Mouse (Mus musculus): ENCODE results near the gene Ap1g1. TPM values are rescaled to one million over a fixed set of nuclear protein-coding genes. Genes with fewer than 3 reads are reported as not detected.

The Ap1g1 gene
- polyA plus RNA-seq, 1 experiment from 2014 or later: 32.7 TPM

DNA sequence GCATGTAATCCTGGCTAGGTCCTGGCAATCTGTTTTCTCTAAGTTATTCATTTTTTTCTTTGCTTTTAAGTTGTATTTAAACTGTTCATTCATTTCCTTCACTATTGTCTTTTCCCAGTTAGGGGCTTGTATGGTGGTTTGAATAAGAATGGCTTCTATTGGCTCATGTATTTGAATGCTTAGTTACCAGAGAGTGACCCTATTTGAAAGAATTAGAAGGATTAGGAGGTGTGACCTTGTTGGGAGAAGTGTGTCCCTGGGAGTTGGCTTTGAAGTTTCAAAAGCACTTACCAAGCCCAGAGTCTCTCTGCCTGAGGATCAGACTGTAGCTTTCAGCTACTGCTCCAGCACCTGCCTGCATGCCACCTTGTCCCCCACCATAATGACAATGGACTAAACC is 106.9 kb downstream of the Ap1g1 start:
- H3K27ac ChIP-seq (ENCODE audit: low read depth, low read length): no peak overlapping the region
- H3K36me3 ChIP-seq (ENCODE audit: control insufficient read depth, insufficient read depth, low read length): peaks cover 11% of the 10 kb centered on the region; the same call in 1 of the 2 replicates
- no peak overlapping the region for H3K4me2 ChIP-seq
- ATAC-seq (replicated peaks; ENCODE audit: low FRiP score) (no peak), DNase-seq (ENCODE audit: low spot score) (no peak)
- no peaks in the 10 kb centered on the region; the same call in 1 of the 2 replicates for H3K4me1 ChIP-seq (replicated peaks; ENCODE audit: control insufficient read depth, insufficient read depth, low read length)
- H3K27me3 ChIP-seq (replicated peaks; ENCODE audit: control insufficient read depth, insufficient read depth, low read length): no peaks in the 10 kb centered on the region
- no peak overlapping the region for H3K9ac ChIP-seq (ENCODE audit: low read depth, low read length)
- H3K9me3 ChIP-seq (ENCODE audit: control insufficient read depth, low read length): no peaks in the 10 kb centered on the region
- H3K4me3 ChIP-seq (ENCODE audit: low read depth, low read length): no peak overlapping the region

DNA sequence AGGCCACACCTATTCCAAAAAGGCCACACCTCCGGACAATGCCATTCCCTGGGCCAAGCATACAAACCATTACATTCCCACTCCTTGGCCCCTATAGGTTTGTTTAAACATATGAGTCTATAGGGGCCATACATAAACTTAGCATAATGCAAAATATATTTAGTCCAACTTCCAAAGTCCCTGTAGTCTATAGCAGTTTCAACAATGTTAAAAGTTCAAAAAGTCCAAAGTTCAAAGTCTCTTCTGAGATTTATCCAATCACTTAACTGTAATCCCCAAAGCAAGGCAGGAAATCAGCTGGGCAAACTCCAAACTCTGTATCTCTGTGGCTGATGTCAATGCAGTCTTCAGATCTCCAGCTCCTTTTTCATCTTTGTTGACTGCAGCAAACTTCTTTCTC is 110.9 kb downstream of the Ap1g1 start:
- Histone ChIP-seq H3K9me3 (ENCODE audit: control insufficient read depth, low read length) (no peaks in the 10 kb centered on the region), H3K4me2 (no peak overlapping the region), H3K27ac (ENCODE audit: low read depth, low read length) (no peak overlapping the region), H3K9ac (ENCODE audit: low read depth, low read length) (no peak overlapping the region), H3K27me3 (replicated peaks; ENCODE audit: control insufficient read depth, insufficient read depth, low read length) (no peaks in the 10 kb centered on the region), H3K4me1 (replicated peaks; ENCODE audit: control insufficient read depth, insufficient read depth, low read length) (no peaks in the 10 kb centered on the region; the same call in 1 of the 2 replicates), H3K4me3 (ENCODE audit: low read depth, low read length) (no peak overlapping the region), H3K36me3 (ENCODE audit: control insufficient read depth, insufficient read depth, low read length) (peaks cover 7% of the 10 kb centered on the region)
- WGBS: 87% methylated on average over 1 of the region's 1 CpGs
- ATAC-seq (replicated peaks; ENCODE audit: low FRiP score): no peak
- no peak for DNase-seq (ENCODE audit: low spot score)

DNA sequence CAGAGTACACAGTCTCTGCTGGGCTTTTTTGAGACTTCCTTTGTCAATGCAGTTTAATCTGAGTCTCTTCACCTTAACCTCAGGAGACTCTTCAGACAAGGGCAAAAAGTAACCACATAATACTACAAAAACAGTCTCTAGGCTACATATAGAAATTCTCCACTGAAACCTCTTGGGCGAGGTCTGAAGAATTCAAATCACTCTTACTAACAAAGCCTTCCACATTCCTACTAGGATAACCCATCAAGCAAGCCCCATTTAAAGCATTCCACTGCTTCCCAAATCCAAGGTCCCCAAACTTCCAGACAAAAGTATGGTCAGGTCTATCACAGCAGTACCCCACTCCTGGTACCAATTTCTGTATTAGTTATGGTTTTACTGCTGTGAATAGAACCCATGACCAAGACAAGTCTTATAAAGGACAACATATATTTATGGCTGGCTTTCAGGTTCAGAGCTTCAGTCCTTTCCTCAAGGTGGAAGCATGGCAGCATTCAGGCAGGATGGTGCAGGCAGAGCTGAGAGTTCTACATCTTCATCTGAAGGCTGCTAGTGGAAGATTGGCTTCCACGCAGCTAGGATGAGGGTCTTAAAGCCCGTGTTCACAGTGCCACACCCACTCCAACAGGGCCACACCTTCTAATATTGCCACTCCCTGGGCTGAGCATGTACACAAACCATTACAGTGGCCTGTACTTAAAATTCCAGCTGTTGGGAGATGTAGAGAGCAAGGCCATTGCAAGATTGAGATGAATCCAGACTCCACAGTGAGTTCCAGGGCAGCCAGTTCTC is 112.6 kb downstream of the Ap1g1 start:
- H3K9ac ChIP-seq (ENCODE audit: low read depth, low read length): no peak overlapping the region
- no peak for DNase-seq (ENCODE audit: low spot score)
- no peaks in the 10 kb centered on the region; the same call in 1 of the 2 replicates for H3K4me1 ChIP-seq (replicated peaks; ENCODE audit: control insufficient read depth, insufficient read depth, low read length)
- 75% methylated on average over 3 of the region's 3 CpGs for WGBS
- no peak for ATAC-seq (replicated peaks; ENCODE audit: low FRiP score)
- no peak overlapping the region for H3K4me2 ChIP-seq
- no peak overlapping the region for H3K4me3 ChIP-seq (ENCODE audit: low read depth, low read length)
- H3K36me3 ChIP-seq (ENCODE audit: control insufficient read depth, insufficient read depth, low read length): peaks cover 9% of the 10 kb centered on the region
- H3K9me3 ChIP-seq (ENCODE audit: control insufficient read depth, low read length): no peaks in the 10 kb centered on the region
- no peak overlapping the region for H3K27ac ChIP-seq (ENCODE audit: low read depth, low read length)
- no peaks in the 10 kb centered on the region for H3K27me3 ChIP-seq (replicated peaks; ENCODE audit: control insufficient read depth, insufficient read depth, low read length)

DNA sequence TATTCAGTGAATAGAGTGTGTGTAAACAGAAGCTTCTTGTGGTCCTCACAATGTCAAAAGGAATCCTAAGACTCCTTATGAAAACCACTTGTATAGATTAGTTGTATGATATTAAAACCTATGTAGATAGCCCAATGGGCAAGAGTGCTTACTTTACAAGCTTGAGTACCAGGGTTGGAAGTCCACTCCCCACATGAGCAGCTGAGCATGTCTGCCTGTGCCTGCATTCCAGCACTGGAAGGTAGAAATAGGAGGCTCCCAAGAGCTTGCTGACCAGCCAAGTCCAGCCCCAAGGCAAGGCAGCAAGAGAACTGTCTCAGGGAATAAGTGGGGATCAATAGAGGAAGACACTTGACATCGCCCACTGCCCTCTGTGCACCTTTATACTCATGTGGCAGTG is 116.3 kb downstream of the Ap1g1 start:
- DNase-seq (ENCODE audit: low spot score): no peak
- H3K9ac ChIP-seq (ENCODE audit: low read depth, low read length): no peak overlapping the region
- WGBS: 93% methylated on average over 1 of the region's 1 CpGs
- no peaks in the 10 kb centered on the region for H3K27me3 ChIP-seq (replicated peaks; ENCODE audit: control insufficient read depth, insufficient read depth, low read length)
- H3K4me1 ChIP-seq (replicated peaks; ENCODE audit: control insufficient read depth, insufficient read depth, low read length): no peaks in the 10 kb centered on the region
- H3K9me3 ChIP-seq (ENCODE audit: control insufficient read depth, low read length): no peaks in the 10 kb centered on the region
- H3K36me3 ChIP-seq (ENCODE audit: control insufficient read depth, insufficient read depth, low read length): peaks cover 5% of the 10 kb centered on the region
- no peak for ATAC-seq (replicated peaks; ENCODE audit: low FRiP score)
- H3K4me2 ChIP-seq: no peak overlapping the region
- H3K4me3 ChIP-seq (ENCODE audit: low read depth, low read length): no peak overlapping the region
- no peak overlapping the region for H3K27ac ChIP-seq (ENCODE audit: low read depth, low read length)

DNA sequence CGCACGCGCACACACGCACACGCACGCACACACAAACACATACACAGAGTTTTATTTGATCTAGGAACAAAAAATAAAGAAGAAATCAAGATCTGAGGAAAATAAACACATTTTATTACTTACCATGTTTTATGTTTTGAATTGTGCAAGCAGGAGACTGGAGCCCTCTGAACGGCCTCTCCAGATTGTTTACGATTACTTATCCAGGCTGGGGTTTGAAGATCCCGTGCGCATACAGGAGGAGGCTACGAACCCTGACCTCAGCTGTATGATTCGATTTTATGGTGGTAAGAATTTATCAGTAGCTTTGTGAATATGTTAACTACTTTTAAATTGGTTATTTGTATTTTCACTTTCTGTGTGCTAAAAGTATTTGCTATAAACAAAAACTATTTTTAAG is 117.0 kb downstream of the Ap1g1 start:
- H3K36me3 ChIP-seq (ENCODE audit: control insufficient read depth, insufficient read depth, low read length): peaks cover 2% of the 10 kb centered on the region
- H3K27me3 ChIP-seq (replicated peaks; ENCODE audit: control insufficient read depth, insufficient read depth, low read length): no peaks in the 10 kb centered on the region
- no peak overlapping the region for H3K27ac ChIP-seq (ENCODE audit: low read depth, low read length)
- no peaks in the 10 kb centered on the region for H3K4me1 ChIP-seq (replicated peaks; ENCODE audit: control insufficient read depth, insufficient read depth, low read length)
- WGBS: 91% methylated on average over 12 of the region's 12 CpGs
- no peak overlapping the region for H3K9ac ChIP-seq (ENCODE audit: low read depth, low read length)
- no peaks in the 10 kb centered on the region for H3K9me3 ChIP-seq (ENCODE audit: control insufficient read depth, low read length)
- no peak overlapping the region for H3K4me3 ChIP-seq (ENCODE audit: low read depth, low read length)
- DNase-seq (ENCODE audit: low spot score) (no peak), ATAC-seq (replicated peaks; ENCODE audit: low FRiP score) (no peak)
- no peak overlapping the region for H3K4me2 ChIP-seq

DNA sequence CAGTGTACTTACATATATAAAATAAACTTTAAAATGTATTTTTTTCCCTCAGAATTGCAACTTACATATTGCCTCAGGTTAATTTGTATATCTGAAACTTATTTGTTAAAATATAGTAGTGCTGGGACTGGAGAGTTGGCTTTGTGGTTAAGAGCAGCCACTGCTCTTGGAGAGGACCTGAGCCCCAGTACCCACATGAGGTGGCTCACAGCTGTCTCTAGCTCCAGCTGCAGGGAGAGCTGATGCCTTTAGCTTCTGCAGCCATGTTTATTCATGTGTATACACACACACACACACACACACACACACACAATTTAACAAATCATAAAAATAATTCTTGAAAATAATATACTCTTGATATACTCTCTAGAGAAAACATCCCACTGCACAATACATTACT is 124.0 kb downstream of the Ap1g1 start:
- Histone ChIP-seq H3K9me3 (ENCODE audit: control insufficient read depth, low read length) (no peaks in the 10 kb centered on the region), H3K27ac (ENCODE audit: low read depth, low read length) (no peak overlapping the region), H3K4me3 (ENCODE audit: low read depth, low read length) (no peak overlapping the region), H3K27me3 (replicated peaks; ENCODE audit: control insufficient read depth, insufficient read depth, low read length) (no peaks in the 10 kb centered on the region), H3K4me1 (replicated peaks; ENCODE audit: control insufficient read depth, insufficient read depth, low read length) (no peaks in the 10 kb centered on the region), H3K36me3 (ENCODE audit: control insufficient read depth, insufficient read depth, low read length) (peaks cover under 1% of the 10 kb centered on the region; the same call in 1 of the 2 replicates), H3K9ac (ENCODE audit: low read depth, low read length) (no peak overlapping the region), H3K4me2 (no peak overlapping the region)
- DNase-seq (ENCODE audit: low spot score) (no peak), ATAC-seq (replicated peaks; ENCODE audit: low FRiP score) (no peak)

DNA sequence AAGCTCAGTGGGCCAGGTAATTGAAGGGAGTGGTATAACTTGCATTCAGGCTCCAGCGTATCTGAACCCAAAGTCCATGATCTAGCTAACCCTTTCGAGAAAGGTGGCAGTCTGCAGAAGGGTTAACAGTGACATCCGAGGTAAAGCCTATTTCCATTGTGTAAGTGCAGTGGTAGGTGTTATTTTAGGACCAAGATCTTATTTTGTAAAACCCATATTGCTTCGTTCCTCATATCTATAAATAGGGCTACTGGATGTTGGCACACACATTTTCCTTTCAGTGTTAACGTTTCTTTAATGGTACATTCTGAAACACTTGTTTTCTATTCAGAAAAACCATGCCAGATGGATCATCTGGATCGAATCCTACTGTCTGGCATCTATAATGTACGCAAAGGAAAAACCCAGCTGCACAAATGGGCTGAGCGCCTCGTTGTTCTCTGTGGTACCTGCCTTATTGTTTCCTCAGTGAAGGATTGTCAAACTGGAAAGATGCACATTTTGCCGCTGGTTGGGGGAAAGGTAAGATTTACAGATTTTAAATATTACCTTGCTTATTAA is 125.6 kb downstream of the Ap1g1 start:
- ATAC-seq (replicated peaks; ENCODE audit: low FRiP score) (no peak), DNase-seq (ENCODE audit: low spot score) (no peak)
- Histone ChIP-seq H3K4me3 (ENCODE audit: low read depth, low read length) (no peak overlapping the region), H3K27ac (ENCODE audit: low read depth, low read length) (no peak overlapping the region), H3K27me3 (replicated peaks; ENCODE audit: control insufficient read depth, insufficient read depth, low read length) (no peaks in the 10 kb centered on the region), H3K9me3 (ENCODE audit: control insufficient read depth, low read length) (no peaks in the 10 kb centered on the region), H3K4me2 (no peak overlapping the region), H3K9ac (ENCODE audit: low read depth, low read length) (no peak overlapping the region), H3K36me3 (ENCODE audit: control insufficient read depth, insufficient read depth, low read length) (peaks cover 3% of the 10 kb centered on the region; the same call in 1 of the 2 replicates), H3K4me1 (replicated peaks; ENCODE audit: control insufficient read depth, insufficient read depth, low read length) (no peaks in the 10 kb centered on the region)
- WGBS: 83% methylated on average over 10 of the region's 10 CpGs

DNA sequence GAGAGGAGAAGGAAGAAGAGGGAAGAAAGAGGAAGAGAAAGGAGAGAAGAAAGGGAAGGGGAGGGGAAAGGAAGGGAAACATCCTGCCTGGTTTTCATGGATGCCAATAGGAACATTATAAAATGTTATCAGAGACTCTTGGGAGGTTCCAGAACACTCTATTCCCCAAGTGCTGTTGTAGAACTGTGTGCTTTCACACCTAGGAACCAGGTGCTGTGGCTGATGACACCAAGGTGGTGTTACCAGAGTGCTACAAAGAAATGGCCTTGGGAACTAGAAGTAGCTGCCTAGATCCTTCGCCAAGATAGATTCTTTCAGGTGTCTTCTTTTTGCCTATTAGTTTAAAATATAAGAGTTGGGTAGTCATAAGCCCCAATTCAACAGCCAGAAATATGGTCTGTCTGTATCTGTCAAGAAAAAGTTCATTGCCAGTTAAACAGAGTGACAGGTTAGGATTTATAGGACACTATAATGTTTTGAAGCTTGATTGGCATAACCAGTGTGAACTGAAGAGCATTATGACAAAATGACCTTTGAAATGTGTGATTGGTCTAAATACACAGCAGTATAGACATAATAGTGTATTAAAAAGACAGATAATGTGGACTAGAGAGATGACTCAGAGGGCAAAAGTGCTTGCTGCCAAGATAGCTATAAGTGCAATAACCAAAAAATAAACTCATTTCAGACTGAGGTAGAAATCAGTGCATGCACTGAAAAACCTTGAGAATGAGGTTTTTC is 126.7 kb downstream of the Ap1g1 start:
- ATAC-seq (replicated peaks; ENCODE audit: low FRiP score): no peak
- DNase-seq (ENCODE audit: low spot score): no peak
- Histone ChIP-seq H3K9me3 (ENCODE audit: control insufficient read depth, low read length) (no peaks in the 10 kb centered on the region), H3K27me3 (replicated peaks; ENCODE audit: control insufficient read depth, insufficient read depth, low read length) (no peaks in the 10 kb centered on the region), H3K4me3 (ENCODE audit: low read depth, low read length) (no peak overlapping the region), H3K36me3 (ENCODE audit: control insufficient read depth, insufficient read depth, low read length) (peaks cover 11% of the 10 kb centered on the region), H3K4me1 (replicated peaks; ENCODE audit: control insufficient read depth, insufficient read depth, low read length) (no peaks in the 10 kb centered on the region), H3K4me2 (no peak overlapping the region), H3K27ac (ENCODE audit: low read depth, low read length) (no peak overlapping the region), H3K9ac (ENCODE audit: low read depth, low read length) (no peak overlapping the region)
- 90% methylated on average over 1 of the region's 1 CpGs for WGBS
